Mouse (Mus musculus) cerebellum, adult (tissue): ENCODE data around the gene Zfp771.

ENCODE experiments used
- ATAC-seq: cut with Nextera tagmentation; 2 replicates; pipeline ENCODE4 v1.9.2; 2017; ENCODE audit warnings: mild to moderate bottlenecking, moderate library complexity, mixed read lengths; ENCODE audit not compliant: insufficient number of reproducible peaks, low FRiP score, low TSS enrichment

Zfp771 gene

DNA sequence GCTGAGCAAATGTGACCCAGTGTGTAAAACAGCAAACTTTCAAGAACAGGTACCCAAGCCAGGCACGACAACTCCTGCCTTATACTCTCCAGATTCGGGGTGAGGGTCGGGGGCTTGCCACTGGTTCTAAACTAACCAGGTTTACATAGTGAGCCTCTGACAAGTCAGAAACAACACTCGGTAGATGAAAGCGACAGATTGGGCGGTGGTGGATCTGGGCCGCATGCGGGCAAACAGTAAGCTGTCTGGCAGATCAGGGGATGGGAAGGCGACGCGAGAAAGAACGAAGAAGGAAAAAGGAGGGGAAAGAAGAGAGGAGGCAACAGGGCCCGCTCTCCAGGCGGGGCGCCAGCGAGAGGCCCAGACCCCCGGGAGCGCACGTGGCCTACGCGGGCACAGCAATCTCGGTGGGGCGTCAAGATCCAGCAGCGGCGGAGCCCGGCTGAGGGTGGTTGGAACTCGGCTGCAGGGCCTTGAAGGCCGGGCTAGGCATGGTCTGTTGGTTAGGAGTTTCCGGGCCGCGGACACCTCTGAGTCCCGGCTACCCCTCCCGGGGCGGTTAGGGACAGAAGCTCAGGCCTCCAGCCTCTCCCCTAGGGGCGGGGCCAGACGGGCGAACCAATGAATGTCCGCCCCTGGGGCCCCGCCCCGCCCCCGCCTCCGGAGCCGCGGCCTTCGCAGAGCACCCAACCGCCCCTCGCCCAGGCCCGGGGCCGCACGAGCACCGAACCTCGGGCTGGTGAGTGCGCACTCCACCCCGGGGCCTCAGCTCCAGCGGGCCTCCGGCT is at the start of gene Zfp771:
TSS of gene Zfp771 (plus strand) at position 405 of the 788 bp plus-strand sequence.
- peak; percentile 87 for ATAC-seq

DNA sequence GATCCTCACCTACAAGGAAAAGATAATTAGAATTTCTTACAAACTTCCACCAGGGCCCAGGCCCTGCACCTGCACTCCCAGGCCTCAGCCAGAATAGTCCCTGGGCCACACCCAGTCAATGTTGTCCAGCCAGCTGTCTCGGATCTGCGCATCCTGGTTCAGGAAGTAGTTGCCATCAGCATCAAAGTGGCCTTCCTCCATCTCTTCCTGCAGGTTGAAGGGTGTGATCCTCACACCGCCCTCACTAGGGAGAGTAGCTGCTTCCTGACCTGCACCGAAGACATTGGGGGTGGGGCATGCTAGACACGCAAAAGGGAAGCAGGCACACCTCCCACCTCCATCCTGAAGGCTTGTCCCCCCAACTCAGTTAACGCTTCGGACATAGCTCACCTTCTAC is 49.4 kb upstream of the Zfp771 start:
- ATAC-seq = no peak

DNA sequence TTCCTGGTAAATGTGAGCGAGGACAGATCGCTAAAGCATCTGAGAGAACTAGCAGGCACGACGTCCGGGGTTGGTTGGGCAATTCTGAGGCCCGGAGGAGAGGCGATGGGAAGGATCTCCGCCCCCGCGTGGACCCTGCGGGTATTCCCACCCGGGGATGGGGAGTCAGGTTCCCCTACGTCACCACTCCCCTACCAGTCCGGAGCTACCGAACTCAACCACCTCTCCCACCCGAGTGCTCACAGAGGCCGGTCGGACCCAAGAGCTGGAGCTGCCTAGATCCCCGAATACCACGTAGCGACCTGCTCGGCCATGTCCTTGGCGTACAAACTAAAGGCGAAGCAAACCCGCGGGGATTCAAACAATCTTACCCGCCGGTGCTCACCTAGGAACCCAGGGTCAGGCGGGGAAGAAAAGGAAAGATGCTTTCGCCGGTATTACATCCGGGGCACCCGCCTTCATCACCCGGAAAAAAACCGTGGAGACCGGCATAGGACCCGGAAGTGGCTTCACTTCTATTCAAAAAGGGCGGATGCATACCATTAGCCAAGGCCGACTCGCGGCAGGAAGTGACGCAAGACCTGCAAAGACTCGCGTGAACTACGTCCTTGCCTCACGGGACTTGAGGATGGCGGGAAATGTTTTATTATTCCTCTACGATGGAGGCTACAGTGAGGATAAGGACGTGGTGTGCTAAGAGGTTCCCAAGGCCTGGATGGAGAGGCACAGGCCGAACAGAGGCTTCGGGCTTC is 48.4 kb upstream of the Zfp771 start, which contains the start of gene Cd2bp2:
TSS of gene Cd2bp2 (minus strand) at position 507 of the 752 bp plus-strand sequence.
- ATAC-seq = peak; percentile 93

DNA sequence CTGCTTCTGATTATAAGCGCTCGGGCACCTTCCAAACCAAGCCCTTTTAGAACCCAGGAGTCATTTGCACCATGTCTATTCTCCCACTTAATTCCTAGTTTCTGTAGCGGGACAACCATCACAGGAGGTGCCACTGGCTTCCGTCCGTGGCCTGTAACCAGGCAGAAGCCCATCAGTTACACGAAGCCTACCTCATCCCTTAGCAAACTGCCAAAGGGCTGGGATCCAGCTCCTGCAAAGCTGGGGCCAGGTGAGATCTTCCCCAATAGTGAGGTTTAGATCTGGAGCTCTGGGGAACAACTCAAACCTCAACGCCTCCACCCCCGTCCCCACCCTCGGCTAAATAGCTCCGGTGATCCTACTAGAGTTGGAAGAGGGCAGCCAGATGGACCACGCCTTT is 47.6 kb upstream of the Zfp771 start:
- ATAC-seq = no peak

DNA sequence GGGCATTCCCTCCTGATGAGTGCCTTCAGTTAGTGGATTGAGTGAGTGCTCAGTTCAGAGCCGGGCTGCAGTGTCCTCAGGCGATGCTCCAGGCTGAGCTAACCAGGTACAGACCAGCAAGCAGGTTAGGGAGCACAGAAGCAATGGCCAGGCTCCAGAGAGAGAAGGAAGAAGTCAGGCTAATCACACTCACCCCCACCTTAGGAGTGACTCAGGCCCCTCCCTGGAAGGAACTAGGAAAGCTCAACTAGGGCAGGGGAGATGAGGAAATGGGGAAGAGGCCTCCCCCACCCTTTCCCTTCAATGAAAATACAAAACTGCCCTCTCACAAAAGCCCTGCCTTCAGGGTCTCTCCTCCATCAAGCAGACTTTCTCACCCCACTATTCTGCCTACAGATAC is 37.5 kb upstream of the Zfp771 start:
- ATAC-seq = no peak

DNA sequence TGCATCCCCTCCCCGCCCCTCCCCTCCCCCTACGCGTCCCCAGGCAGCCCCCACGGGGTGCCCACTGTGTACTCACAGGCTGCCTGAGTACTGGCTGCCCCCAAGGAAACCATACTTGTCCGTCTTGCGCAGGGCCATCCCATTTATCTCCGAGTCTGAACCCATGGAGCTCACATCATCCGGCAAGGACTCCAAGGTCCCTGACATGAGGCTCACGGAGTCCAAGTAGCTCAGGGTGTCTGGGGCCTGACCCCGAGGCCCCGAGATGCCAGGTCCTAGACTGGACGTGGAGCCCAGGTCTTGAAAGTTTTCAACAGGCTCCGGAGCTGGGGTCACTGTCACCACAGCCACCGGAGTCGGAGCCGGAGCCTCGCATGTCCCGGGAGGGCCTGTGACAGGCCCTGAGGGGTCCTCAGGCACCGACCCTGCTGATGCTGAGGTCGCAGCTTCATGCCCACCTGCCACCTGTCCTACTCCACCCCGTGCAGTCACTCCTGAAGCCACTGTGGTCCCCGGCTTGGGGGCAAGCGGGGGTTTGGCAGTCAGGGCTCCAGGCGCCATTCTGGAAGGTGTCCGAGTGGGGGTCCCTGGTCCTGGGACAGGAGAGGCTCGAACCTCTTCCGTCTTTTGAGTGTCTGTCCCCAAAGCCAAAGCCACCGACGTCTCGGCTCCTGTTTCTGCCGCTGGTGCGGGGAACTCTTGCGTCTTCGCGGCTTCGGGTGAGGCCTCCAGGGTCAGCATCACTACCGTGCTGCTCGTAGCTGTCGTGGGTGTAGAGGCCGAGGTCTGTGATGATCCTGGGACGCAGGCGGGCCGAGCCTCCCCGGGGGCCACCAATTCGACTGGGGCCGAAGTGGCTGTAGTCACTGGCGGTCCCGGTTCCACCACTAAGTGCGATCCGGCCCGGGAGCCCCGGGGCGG is 36.4 kb upstream of the Zfp771 start:
- no peak for ATAC-seq

DNA sequence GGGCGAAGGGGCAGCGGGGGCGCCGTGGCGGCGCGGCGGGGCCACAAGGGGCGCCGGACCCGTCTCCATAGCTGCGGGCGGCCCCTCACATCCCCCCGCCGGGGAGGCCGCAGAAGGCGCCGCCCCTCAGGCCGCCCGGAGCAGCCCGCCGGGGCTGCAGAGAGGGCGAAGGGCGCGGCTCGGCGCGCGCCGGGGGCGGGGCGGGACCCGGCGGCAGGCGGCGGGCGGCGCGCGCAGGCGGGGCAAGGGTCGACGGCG is 35.9 kb upstream of the Zfp771 start, which contains the start of gene Tbc1d10b:
TSS of gene Tbc1d10b (minus strand) at position 174 of the 258 bp plus-strand sequence.
- no peak for ATAC-seq

DNA sequence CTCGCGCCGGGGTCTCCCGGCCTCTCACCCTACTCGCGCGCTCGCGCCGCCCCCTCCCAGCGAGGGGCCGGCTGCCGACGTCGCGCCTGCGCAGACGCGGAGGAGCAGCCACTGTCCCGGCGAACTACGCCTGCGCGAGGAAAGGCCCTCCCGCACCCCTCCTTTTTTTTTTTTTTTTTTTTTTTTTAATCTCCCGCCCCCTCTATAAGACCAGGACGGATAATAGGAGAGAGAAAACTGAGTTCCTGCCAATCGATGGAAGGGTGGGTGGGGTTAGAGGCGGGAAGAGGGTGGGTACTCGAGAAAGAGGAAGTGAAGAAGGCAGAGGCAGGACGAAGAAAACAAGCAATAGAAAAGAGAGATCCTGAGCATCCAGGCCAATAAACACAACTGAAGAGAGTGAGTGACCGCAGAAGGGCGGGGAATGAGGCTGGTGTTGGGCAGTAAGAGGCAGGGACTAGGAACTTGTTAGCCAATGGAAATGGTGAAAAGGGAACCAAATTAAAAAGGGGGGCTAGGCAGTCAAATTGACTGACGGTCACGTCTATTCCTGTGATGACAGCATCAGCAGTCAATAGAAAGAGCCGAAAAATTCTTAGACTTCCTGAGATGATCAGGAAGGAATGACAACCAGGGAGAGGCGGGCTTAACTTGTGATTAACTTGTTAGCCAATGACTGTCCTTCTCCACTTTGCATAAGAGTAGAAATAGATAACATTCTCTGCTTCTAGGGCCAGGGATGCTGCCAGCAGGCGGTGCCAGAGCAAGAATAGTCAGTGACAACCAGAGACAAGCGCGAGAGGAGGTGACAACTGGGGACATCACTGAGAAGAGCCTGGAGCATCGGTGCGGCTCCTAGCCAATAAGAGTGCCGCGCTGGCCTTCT is 35.3 kb upstream of the Zfp771 start, which contains the start of gene Mylpf:
TSS of gene Mylpf (plus strand) at position 338 of the 886 bp plus-strand sequence.
- ATAC-seq = peak; percentile 95

DNA sequence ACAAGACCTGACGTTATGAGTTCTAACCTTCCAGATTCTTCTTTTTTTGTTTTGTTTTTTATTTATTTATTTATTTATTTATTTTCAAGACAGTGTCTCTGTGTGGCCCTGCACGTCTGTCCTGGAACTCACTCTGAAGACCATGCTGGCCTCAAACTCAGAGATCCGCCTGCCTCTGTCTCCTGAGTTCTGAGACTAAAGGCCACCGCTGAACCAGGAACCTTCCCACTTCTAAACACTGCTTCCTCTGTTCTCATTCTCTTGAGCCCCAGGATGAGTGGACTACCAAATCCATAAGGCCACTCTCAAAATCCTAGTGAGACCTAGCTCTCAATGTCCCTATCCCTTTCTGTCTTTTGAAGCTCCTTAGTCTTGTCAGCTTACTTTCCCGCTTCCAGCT is 34.2 kb upstream of the Zfp771 start:
- ATAC-seq = no peak

DNA sequence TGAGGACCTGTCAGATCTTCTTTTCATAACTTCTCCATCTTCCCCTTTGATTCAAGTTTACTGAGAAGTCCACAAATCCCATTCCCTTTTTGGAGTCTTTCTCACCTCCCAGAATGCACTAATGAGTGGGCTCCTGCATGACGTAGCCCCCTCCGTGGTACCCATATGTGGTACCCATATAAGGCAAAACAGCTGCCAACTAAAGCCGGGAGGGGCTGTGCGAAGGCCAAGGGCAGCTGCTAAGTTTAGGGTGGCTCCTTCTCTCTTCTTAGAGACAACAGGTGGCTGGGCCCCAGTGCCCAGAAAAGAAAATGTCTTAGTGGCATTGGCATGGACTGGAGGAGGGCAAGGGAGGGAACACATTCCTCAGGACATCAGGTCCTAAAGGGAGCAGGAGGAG is 33.8 kb upstream of the Zfp771 start:
- no peak for ATAC-seq

DNA sequence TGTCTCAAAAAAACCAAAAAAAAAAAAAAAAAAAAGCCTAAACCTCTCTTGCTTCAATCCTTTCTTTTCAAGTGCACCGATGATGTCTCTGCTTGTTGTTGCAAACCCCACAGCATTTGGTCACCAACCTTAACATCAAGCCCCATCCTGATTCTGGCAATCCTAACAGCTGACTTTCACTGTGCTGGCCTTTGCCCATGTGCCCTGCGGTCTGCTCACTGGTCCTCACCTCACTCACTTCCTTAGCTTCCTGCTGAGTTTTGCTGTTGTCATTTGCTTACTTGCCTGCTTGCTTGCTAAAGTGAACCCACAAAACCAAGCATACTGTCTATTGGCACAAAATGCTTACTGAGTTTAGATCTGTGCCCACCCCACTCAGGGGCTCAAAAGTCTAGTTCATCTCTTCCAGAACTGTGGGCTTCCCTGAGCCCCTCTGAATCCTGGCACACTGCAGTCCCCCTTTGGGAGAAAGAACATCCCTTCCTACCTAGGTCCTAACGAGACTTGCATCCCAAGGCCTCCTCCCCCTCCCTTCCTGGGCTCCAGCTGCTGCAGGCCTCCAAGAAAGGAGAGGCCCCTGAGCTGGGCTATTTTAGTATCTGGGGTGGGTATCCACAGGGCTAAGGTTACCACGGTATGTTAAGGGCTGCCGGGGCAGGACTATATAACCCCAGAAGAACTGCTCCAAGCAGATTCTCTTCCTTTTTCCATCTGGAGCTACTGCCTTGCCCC is 32.9 kb upstream of the Zfp771 start:
- no peak for ATAC-seq

DNA sequence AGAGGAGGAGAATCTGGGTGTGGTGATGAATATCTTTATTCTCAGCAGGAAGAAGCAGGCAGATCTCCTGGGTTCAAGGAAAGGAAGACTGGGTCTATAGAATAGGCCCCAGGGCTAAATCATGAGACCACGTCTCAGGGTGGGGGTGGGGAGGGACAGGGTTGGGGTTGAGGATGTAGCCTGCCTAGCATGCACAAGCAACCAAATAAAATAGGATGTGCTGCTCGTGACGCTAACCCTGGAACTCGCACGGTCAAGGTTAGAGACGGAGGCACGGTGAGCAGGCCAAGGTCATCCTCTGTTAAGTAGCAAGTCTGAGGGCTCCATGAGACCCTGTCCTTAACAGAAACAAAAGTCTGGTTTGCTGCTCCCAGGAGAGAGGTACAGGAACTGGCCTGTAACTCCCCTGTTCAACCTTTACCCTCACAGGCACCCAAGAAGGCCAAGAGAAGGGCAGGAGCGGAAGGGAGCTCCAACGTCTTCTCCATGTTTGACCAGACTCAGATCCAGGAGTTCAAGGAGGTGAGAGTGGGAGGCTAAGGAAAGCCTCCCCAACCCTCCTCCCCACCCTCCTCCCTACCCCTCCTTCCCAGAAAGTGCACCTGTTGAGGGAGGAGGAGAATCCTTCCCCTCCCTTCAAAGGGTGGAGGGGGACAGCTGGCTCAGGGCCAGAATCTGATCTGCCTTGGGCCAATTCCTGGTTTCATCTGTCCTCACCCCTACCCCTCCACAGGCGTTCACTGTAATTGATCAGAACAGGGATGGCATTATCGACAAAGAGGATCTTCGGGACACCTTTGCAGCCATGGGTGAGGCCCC is 31.4 kb upstream of the Zfp771 start:
- ATAC-seq = no peak

DNA sequence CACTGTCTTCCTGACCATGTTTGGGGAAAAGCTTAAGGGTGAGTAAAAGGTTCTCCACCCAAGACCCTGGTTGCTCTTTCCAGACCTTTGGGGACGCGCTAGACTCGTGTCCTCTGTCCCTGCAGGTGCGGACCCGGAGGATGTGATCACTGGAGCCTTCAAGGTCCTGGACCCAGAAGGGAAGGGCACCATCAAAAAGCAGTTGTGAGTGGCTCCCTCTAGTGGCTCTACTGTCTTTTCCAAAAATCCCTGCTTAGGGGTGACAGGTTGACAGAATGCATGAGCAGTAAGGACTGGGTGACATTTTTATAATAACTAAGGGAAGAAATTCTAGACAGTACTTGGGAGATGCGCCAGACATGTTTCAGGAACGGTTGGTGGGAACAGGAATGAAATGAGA is 30.6 kb upstream of the Zfp771 start:
- ATAC-seq = no peak

DNA sequence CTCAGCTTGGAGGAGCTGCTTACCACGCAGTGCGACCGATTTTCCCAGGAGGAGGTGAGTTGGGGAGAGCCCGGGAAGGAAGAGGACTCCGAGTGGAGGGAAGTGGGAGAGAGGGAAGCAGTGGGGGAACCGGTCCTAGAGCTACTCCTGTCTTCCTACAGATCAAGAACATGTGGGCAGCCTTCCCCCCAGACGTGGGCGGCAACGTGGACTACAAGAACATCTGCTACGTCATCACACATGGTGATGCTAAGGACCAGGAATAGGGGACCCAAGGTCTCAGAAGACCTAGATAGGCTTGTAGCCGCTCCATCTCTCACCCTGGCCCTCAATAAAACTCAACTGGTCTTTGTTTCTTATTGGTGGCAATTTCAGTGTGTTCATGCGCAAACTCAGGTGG is 30.1 kb upstream of the Zfp771 start:
- no peak for ATAC-seq

DNA sequence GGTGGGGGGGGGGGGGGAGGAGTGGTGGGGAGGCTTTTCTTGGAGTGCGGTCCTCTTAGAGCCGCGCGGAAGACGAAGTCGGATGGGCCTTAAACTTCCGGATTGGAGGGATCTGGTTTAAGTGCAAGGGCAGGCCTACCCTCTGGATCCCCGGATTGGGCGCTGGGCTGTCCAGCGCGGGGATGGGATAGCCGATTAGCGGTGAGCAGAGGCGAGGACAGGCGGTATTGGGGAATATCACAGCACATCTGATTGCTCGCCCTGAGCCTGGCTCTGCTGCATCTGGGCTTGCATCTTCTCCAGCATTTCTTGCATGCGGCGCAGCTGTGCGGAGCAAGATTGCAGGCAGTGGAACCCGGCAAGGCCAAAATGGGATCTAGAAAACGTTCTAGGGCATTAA is 29.6 kb upstream of the Zfp771 start:
- no peak for ATAC-seq

DNA sequence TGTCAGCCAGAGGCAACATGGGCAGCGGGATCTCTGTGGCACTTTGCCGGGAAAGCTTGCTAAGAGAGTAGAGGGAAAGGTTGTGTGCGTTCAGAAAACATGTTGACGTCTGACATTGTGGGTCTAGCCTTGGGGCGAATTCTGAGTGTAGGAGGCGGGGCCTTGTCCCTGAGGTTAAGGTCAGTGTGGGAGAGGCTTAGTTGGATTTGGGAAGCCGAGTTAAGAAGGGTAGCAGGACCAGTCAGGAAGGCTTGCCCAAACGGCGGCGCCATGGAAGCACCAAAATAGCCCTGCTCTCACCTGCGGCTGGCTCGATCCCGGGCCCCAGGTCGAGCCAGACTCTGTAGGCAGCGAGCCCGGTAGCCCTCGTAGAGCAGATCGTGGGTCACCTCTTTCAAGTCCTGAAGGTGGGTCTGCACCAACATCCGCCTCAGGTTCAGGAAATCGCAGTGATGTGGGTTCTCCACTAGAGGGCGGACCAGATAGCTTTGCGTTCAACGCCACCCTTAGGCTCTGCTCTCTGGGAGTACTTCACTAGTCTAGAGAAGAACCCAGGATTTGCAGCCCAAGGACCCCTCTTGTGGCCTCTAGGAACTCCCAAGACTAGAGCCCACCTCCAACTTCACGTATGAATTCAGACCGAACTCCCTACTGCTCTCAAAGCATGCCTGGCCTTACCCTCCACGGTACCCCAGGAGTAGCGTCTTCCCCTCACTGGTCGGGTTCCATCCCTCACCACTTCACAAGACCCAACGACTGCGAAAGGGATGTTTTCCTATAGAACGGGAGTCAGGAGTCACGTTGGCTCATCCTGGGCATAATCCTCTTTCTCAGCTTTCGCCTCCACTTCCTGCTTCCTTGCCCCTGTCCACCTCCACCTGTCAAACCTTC is 28.8 kb upstream of the Zfp771 start:
- peak; percentile 15; the same call in 1 of the 2 replicates for ATAC-seq

DNA sequence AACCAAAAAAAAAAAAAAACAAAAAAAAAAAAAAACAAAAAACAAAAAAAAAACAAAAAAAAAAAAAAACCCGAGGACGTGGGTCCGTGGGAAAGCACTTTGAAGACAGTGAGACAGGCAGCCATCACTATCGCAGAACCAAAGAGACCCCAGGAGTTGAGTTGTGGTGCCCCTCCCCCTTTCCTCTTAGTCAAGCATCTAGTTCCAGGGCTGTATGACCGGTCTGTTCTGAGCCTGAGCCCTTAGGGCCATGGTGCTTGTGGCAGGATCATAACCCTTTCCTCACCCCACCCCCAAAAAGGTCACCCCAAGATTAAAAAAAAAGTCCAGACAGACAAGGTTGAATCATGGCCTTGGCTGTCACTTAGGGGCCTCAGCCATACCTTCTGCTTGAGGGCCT is 27.8 kb upstream of the Zfp771 start:
- ATAC-seq = no peak
